Mouse (Mus musculus) skeletal muscle tissue, postnatal 0 days (tissue): ENCODE data around the gene Ttc12. TPM values are rescaled to one million over a fixed set of nuclear protein-coding genes. Genes with fewer than 3 reads are reported as not detected.

Experiments used
- polyA plus RNA-seq: library from polyadenylated mRNA; unstranded; fragments of >200 nt; fragmentation: Nextera tagmentation; extraction: Ambion mirVana; gene quantifications from 2 replicates; pipeline ENCODE4 v1.2.1, GENCODE M21; 2015

The Ttc12 gene
- 0.52 and 0.60 TPM in 2 replicates for polyA plus RNA-seq

GRCm38 (mm10) chr9:49485892-49486311 lies at the start of gene Ttc12:
Gene Ttc12 (minus strand): TSS chr9:49486225.

GRCm38 (mm10) chr9:49426921-49427320 lies 59.1 kb downstream of the Ttc12 start, which contains the start of gene Ankk1:
Gene Ankk1 (minus strand): TSS chr9:49427021.

Other genes with a start within 250 kb of the Ttc12 start
- gene Gm4894, start 235.7 kb downstream of the Ttc12 start, polyA plus RNA-seq, result not detected in 2 replicates
- gene Drd2, start 145.6 kb downstream of the Ttc12 start, polyA plus RNA-seq, result not detected in 2 replicates
- not detected in 2 replicates for gene Ankk1, start 59.2 kb downstream of the Ttc12 start, polyA plus RNA-seq